ENCODE assay signal across 8 mouse cellular contexts in the genomic region with DNA sequence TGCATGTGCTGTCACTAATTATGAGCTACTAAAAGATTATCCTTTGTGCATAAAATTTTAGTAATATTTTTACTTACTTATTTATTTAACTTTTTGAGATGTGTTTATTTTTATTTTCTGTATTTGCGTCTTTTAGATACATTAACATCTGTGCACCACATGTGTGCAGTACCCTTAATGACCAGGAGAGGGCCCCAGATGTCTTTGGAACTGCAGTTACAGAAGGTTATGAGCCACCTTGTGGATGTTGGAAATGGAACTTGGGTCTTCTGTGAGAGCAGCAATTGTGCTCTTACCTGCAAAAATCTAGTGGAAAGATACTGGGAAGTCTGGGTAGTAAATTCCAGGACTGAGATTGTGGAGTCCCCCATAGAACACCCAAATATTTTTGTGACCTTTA.
DNase-seq lines count a peak whose midpoint lies in the region; ATAC-seq and TF ChIP-seq lines count a peak whose summit lies in the region.

No protein-coding gene starts in this region.

- H3K27ac ChIP-seq in spleen, adult 2 months (ENCODE audit: insufficient read depth, low read length): no peak overlapping the region
- no peak overlapping the region for H3K27ac ChIP-seq in stomach, postnatal 0 days (replicated peaks)

- H3K27me3 ChIP-seq in spleen, adult 2 months (ENCODE audit: control insufficient read depth, insufficient read depth, low read length): no peaks in the 10 kb centered on the region
- no peaks in the 10 kb centered on the region for H3K27me3 ChIP-seq in stomach, postnatal 0 days (ENCODE audit: control insufficient read depth, insufficient read depth, low read length)

- no peak for TF ChIP-seq POLR2A in spleen, adult 2 months (IDR thresholded peaks at IDR 0.05; ENCODE audit: low read depth, low read length)

- TF ChIP-seq CTCF in spleen, adult 2 months (IDR thresholded peaks at IDR 0.05; ENCODE audit: extremely low read depth, insufficient read depth, insufficient read length, insufficient replicate concordance): peak; percentile 32; the same call in 1 of the 2 replicates
- peak; percentile 85 for TF ChIP-seq CTCF in stomach, postnatal 0 days (IDR thresholded peaks at IDR 0.05; ENCODE audit: low read depth)

- no peaks in the 10 kb centered on the region for H3K4me1 ChIP-seq in spleen, adult 2 months (ENCODE audit: control insufficient read depth, insufficient read depth, insufficient read length)
- H3K4me1 ChIP-seq in stomach, postnatal 0 days (replicated peaks; ENCODE audit: control insufficient read depth, insufficient read depth): no peaks in the 10 kb centered on the region

- no peak overlapping the region for H3K9ac ChIP-seq in stomach, postnatal 0 days (ENCODE audit: low read length)

- TF ChIP-seq EP300 in stomach, postnatal 0 days (optimal IDR thresholded peaks at IDR 0.05): no peak

- DNase-seq in heart, adult 8-10 months (ENCODE audit: low spot score): peak; percentile 35
- DNase-seq in heart, postnatal 25 days (ENCODE audit: low spot score): no peak
- DNase-seq in spleen, adult 2 months (ENCODE audit: low read depth in 1 of 2, low spot score in 2 of 2): peak; percentile 2 to 29
- DNase-seq in spleen, adult 12 weeks (ENCODE audit: low spot score): no peak
- DNase-seq in embryo, embryonic 11 days: peak; percentile 54
- peak; percentile 9 to 18 for DNase-seq in lung, adult 18-20 months
- peak; percentile 33 for DNase-seq in stomach, postnatal 0 days (ENCODE audit: low spot score)
- no peak for DNase-seq in layer of hippocampus, postnatal 36 days

- no peak for ATAC-seq in stomach, postnatal 0 days (ENCODE audit: low FRiP score, low TSS enrichment)

- H3K4me2 ChIP-seq in stomach, postnatal 0 days (replicated peaks; ENCODE audit: low read depth): no peak overlapping the region

- H3K36me3 ChIP-seq in spleen, adult 2 months (ENCODE audit: control insufficient read depth, insufficient read depth, low read length): no peaks in the 10 kb centered on the region
- H3K36me3 ChIP-seq in stomach, postnatal 0 days (ENCODE audit: control insufficient read depth, insufficient read depth, low read length): no peaks in the 10 kb centered on the region

- 93% methylated on average over 1 of the region's 1 CpGs for WGBS in spleen, adult 2 months
- WGBS in stomach, postnatal 0 days: 90% methylated on average over 1 of the region's 1 CpGs

- H3K4me3 ChIP-seq in spleen, adult 2 months (ENCODE audit: extremely low read depth, insufficient read depth, insufficient read length): no peak overlapping the region
- H3K4me3 ChIP-seq in stomach, postnatal 0 days (ENCODE audit: low read depth, low read length): no peak overlapping the region

- intact Hi-C loops in heart, postnatal 25 days (cut with DNase I): loop anchor here (5.0 to 10.0 kb wide), 3 partner anchors 111 to 1331 kb away; no protein-coding TSS in a partner anchor

- H3K9me3 ChIP-seq in stomach, postnatal 0 days (ENCODE audit: control insufficient read depth, low read length): no peaks in the 10 kb centered on the region

Comparison
In these comparisons a context has a peak if more than half of its experiments do, and no peak if none do; other contexts are left out.
1. DNase-seq: peak in heart, adult 8-10 months (single experiment), spleen, adult 2 months (2 of 2), embryo, embryonic 11 days (single experiment), lung, adult 18-20 months (2 of 2) and stomach, postnatal 0 days (single experiment); none in heart, postnatal 25 days (single experiment), spleen, adult 12 weeks (single experiment) and layer of hippocampus, postnatal 36 days (0 of 2).